Mouse (Mus musculus): ENCODE data around the gene Limk2. TPM values are rescaled to one million over a fixed set of nuclear protein-coding genes. Genes with fewer than 3 reads are reported as not detected.

Gene Limk2
- polyA plus RNA-seq, 1 experiment from 2014 or later: 49.1 TPM

DNA sequence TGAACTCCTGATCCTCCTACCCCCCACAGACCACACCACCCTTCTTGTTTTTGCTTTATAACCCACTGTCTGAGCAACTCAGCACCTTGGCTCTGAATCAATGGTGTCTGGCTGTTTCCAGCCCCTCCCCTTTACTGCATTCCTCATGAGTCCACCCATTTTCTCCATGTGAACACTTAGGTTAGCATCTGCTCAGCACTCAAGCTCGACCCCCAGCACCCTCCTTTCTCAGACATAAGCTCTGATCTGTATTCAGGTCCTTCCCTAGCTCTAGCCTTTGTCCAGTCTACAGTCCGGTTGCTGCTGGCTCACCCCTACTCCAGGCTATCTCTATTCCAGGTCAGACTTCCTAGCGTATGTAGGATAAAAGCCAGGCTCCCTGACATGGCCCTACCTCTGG is 12.9 kb downstream of the Limk2 start:
- Histone ChIP-seq H3K9ac (no peak overlapping the region), H3K27ac (ENCODE audit: low read depth) (no peak overlapping the region), H3K9me3 (ENCODE audit: low read depth, low read length) (no peaks in the 10 kb centered on the region), H3K4me2 (no peak overlapping the region), H3K4me1 (ENCODE audit: insufficient read depth) (no peaks in the 10 kb centered on the region), H3K36me3 (ENCODE audit: insufficient read depth) (peaks cover 13% of the 10 kb centered on the region; the same call in 1 of the 2 replicates), H3K27me3 (ENCODE audit: insufficient read depth, low read length) (no peaks in the 10 kb centered on the region), H3K4me3 (ENCODE audit: low read depth, low read length) (no peak overlapping the region)
- TF ChIP-seq CTCF (IDR thresholded peaks at IDR 0.05; ENCODE audit: low read depth): no peak
- WGBS: 79% methylated on average over 3 of the region's 3 CpGs
- ATAC-seq (ENCODE audit: insufficient read depth): no peak
- no peak for DNase-seq

DNA sequence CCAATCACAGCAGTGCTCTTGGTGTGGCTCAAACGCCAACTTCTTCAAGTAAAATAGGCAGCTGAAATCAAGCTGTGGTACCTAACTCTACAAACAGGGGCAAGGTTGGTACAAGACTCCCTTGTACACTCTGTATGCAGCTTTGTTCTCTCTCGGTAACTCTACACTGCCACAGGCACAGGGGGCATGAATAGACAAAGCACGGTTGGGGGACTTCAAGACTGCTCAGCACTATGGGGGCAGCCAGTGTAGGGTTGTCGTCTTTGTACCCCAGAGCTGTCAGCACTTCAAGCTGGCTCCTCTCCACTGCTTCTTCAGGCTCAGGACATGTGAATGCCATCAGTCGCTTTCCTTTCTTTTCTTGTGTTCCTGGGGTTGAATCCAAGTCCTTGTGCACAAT is 14.5 kb downstream of the Limk2 start:
- Histone ChIP-seq H3K9me3 (ENCODE audit: low read depth, low read length) (no peaks in the 10 kb centered on the region), H3K4me3 (ENCODE audit: low read depth, low read length) (no peak overlapping the region), H3K4me1 (ENCODE audit: insufficient read depth) (no peaks in the 10 kb centered on the region), H3K4me2 (no peak overlapping the region), H3K36me3 (ENCODE audit: insufficient read depth) (peaks cover 13% of the 10 kb centered on the region; the same call in 1 of the 2 replicates), H3K27me3 (ENCODE audit: insufficient read depth, low read length) (no peaks in the 10 kb centered on the region), H3K27ac (ENCODE audit: low read depth) (no peak overlapping the region), H3K9ac (no peak overlapping the region)
- 77% methylated on average over 5 of the region's 5 CpGs for WGBS
- DNase-seq (no peak), ATAC-seq (ENCODE audit: insufficient read depth) (no peak)
- TF ChIP-seq CTCF (IDR thresholded peaks at IDR 0.05; ENCODE audit: low read depth): no peak

DNA sequence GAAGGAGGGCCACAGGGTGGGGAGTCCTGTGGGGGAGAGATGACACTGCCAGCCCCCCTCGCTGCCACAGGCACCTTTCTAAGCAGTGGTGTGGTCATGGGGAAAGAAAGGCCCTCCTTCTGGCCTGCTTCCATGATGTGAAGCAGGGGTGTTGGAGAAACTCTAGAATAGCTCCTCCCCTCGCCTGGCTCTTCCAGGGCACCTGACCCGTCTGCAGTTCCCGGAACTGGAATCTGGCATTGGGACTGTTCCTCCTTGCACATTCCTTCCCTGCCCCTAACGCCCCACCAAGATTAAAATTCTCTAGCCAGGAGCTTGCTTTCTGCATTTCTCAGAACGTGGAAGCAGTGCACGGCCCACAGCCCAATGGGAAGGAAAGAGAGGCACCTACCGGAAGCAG is 16.5 kb downstream of the Limk2 start:
- Histone ChIP-seq H3K4me2 (no peak overlapping the region), H3K27me3 (ENCODE audit: insufficient read depth, low read length) (no peaks in the 10 kb centered on the region), H3K9me3 (ENCODE audit: low read depth, low read length) (no peaks in the 10 kb centered on the region), H3K4me1 (ENCODE audit: insufficient read depth) (no peaks in the 10 kb centered on the region), H3K36me3 (ENCODE audit: insufficient read depth) (peaks cover 13% of the 10 kb centered on the region; the same call in 1 of the 2 replicates), H3K4me3 (ENCODE audit: low read depth, low read length) (no peak overlapping the region), H3K27ac (ENCODE audit: low read depth) (no peak overlapping the region), H3K9ac (no peak overlapping the region)
- ATAC-seq (ENCODE audit: insufficient read depth): no peak
- TF ChIP-seq CTCF (IDR thresholded peaks at IDR 0.05; ENCODE audit: low read depth): no peak
- WGBS: 75% methylated on average over 8 of the region's 8 CpGs
- no peak for DNase-seq

DNA sequence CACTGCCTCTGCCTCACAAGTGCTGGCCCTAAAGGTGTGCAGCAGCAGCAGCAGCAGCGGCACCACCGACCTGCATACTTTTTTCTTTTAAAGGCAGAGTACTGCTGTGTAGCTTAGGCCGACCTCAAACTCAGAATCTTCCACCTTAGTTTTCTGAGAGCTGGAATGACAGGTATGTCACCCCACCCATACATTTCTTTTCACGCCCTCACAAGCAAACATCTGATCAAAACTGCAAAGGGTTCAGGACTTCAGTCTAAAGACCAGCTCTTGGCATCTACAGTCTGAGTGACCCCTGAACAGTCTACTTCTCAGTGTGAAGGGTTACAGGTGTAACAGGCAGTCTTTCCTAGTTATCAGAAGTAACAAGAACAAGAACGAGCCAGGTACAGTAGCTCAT is 18.2 kb downstream of the Limk2 start:
- H3K27me3 ChIP-seq (ENCODE audit: insufficient read depth, low read length): no peaks in the 10 kb centered on the region
- WGBS: 75% methylated on average over 5 of the region's 5 CpGs
- H3K4me1 ChIP-seq (ENCODE audit: insufficient read depth): no peaks in the 10 kb centered on the region
- H3K9ac ChIP-seq: no peak overlapping the region
- TF ChIP-seq CTCF (IDR thresholded peaks at IDR 0.05; ENCODE audit: low read depth): no peak
- DNase-seq (no peak), ATAC-seq (ENCODE audit: insufficient read depth) (no peak)
- peaks cover 13% of the 10 kb centered on the region; the same call in 1 of the 2 replicates for H3K36me3 ChIP-seq (ENCODE audit: insufficient read depth)
- H3K9me3 ChIP-seq (ENCODE audit: low read depth, low read length): no peaks in the 10 kb centered on the region
- H3K4me2 ChIP-seq: no peak overlapping the region
- H3K4me3 ChIP-seq (ENCODE audit: low read depth, low read length): no peak overlapping the region
- no peak overlapping the region for H3K27ac ChIP-seq (ENCODE audit: low read depth)

DNA sequence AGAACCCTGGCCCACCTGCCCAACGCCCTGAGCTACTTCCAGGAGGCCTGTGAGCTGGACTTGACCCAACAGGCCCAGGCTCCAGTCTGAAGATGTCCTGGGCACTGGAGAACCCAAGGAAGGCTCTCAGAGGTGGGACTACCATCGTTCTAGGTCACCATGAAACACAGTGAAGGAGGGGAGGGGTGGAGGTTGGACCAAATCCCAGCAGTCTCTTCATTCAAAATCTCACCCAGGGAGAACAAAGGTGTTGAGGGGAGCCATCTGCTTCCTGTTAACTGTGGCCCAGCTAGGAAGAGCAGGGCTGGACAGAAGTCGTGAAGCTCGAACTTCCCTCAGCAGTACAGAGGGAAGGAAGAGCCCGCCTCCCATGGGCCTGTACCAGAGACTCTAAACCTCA is 19.0 kb downstream of the Limk2 start:
- WGBS: 62% methylated on average over 5 of the region's 5 CpGs
- Histone ChIP-seq H3K27ac (ENCODE audit: low read depth) (no peak overlapping the region), H3K9ac (no peak overlapping the region), H3K27me3 (ENCODE audit: insufficient read depth, low read length) (no peaks in the 10 kb centered on the region), H3K36me3 (ENCODE audit: insufficient read depth) (peaks cover 9% of the 10 kb centered on the region; the same call in 1 of the 2 replicates), H3K4me1 (ENCODE audit: insufficient read depth) (no peaks in the 10 kb centered on the region), H3K4me3 (ENCODE audit: low read depth, low read length) (no peak overlapping the region), H3K9me3 (ENCODE audit: low read depth, low read length) (no peaks in the 10 kb centered on the region), H3K4me2 (no peak overlapping the region)
- ATAC-seq (ENCODE audit: insufficient read depth) (no peak), DNase-seq (no peak)
- TF ChIP-seq CTCF (IDR thresholded peaks at IDR 0.05; ENCODE audit: low read depth): no peak

DNA sequence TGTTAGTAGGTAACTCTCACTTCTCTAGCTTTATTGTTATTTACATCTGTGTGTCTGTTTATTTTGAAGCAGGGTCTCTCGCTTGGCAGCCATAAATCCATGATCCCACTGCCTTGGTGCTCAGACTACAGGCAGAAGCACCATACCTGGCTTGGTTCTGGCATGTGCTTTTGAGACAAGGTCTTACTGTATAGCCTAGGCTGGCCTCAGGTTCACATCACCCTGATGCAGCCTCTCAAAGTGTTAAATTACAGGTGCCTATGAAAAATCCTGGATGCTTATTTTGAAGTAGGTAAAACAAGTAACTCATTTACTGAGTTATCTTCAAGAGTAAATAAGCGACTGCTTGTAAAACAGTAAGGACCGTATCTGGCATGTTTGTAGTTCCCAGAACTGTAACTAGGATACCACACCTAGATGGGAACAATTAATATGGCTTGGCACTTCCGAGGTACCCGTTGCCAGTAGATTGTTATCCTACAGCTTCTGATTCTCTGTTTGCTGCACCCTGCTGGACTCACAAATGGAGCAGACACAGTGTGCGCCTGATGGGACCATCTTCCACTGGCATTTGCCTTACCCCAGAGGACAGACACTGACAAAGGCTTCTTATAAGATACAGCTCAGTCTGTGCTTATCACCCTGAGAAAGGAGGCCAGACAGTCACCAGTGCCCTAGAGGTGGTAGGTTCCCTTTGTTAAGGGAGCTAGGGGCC is 21.4 kb downstream of the Limk2 start:
- Histone ChIP-seq H3K9me3 (ENCODE audit: low read depth, low read length) (no peaks in the 10 kb centered on the region), H3K9ac (no peak overlapping the region), H3K27ac (ENCODE audit: low read depth) (no peak overlapping the region), H3K4me2 (no peak overlapping the region), H3K36me3 (ENCODE audit: insufficient read depth) (peaks cover 24% of the 10 kb centered on the region), H3K27me3 (ENCODE audit: insufficient read depth, low read length) (no peaks in the 10 kb centered on the region), H3K4me1 (ENCODE audit: insufficient read depth) (no peaks in the 10 kb centered on the region), H3K4me3 (ENCODE audit: low read depth, low read length) (no peak overlapping the region)
- no peak for TF ChIP-seq CTCF (IDR thresholded peaks at IDR 0.05; ENCODE audit: low read depth)
- ATAC-seq (ENCODE audit: insufficient read depth): no peak
- WGBS: 75% methylated on average over 6 of the region's 6 CpGs
- no peak for DNase-seq

DNA sequence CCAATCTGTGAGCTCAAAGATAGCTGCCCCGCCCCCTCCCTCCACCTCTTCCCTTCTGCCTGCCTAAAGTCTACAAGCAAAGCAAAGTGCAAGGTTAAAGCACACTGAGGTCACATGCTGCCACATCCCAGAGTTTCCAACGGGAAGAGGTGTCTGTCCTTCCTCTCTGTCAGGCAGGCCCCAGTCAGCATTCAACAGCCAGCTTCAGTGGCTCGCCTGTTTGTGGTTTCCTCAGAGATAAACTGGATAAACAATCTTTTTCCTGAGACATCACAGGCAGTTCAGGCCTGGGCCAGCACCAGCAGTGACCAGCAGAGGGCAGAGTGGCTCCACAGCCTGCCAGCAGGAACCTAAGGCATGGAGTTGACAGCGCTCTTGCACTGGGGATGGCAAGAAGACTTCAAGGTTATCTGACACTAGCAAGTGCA is 22.0 kb downstream of the Limk2 start:
- Histone ChIP-seq H3K36me3 (ENCODE audit: insufficient read depth) (peaks cover 21% of the 10 kb centered on the region), H3K4me2 (no peak overlapping the region), H3K9ac (no peak overlapping the region), H3K27me3 (ENCODE audit: insufficient read depth, low read length) (no peaks in the 10 kb centered on the region), H3K4me1 (ENCODE audit: insufficient read depth) (no peaks in the 10 kb centered on the region), H3K4me3 (ENCODE audit: low read depth, low read length) (no peak overlapping the region), H3K9me3 (ENCODE audit: low read depth, low read length) (no peaks in the 10 kb centered on the region), H3K27ac (ENCODE audit: low read depth) (no peak overlapping the region)
- ATAC-seq (ENCODE audit: insufficient read depth): peak; percentile 86
- DNase-seq: peak; percentile 91
- peak; percentile 98 for TF ChIP-seq CTCF (IDR thresholded peaks at IDR 0.05; ENCODE audit: low read depth)
- 11% methylated on average over 4 of the region's 4 CpGs for WGBS

Data from lung, embryonic 14.5 days (tissue).